Mouse (Mus musculus) hindbrain, embryonic 13.5 days (tissue): ENCODE measurements around the gene Adamtsl5. TPM values are rescaled to one million over a fixed set of nuclear protein-coding genes. Genes with fewer than 3 reads are reported as not detected.

ENCODE experiments used
- ATAC-seq: fragments of 200-750 bp; cut with Nextera tagmentation; 2 replicates; pipeline ENCODE4 v1.8.0; 2017; ENCODE audit warnings: moderate TSS enrichment; ENCODE audit not compliant: low FRiP score
- H3K27ac ChIP-seq: fragments of 300-500 bp; sonication (generic); 2 replicates; pipeline ENCODE4 v1.5.1; 2015; ENCODE audit warnings: inconsistent platforms, mild to moderate bottlenecking, moderate library complexity
- H3K27me3 ChIP-seq: fragments of 300-500 bp; sonication (generic); 2 replicates; pipeline ENCODE4 v1.6.1; 2015; ENCODE audit warnings: mild to moderate bottlenecking, inconsistent platforms
- H3K36me3 ChIP-seq: fragments of 300-500 bp; sonication (generic); 2 replicates; pipeline ENCODE4 v1.6.1; 2015; ENCODE audit warnings: mild to moderate bottlenecking, inconsistent platforms
- H3K4me1 ChIP-seq: fragments of 300-500 bp; sonication (generic); replicated peaks from 2 replicates; pipeline ENCODE4 v1.6.1; 2015; ENCODE audit warnings: inconsistent platforms
- H3K4me2 ChIP-seq: fragments of 300-500 bp; sonication (generic); 2 replicates; pipeline ENCODE4 v1.6.1; 2015; ENCODE audit warnings: inconsistent platforms, mild to moderate bottlenecking, moderate library complexity
- H3K4me3 ChIP-seq: fragments of 300-500 bp; sonication (generic); 2 replicates; pipeline ENCODE4 v1.5.1; 2015; ENCODE audit warnings: mild to moderate bottlenecking, inconsistent platforms
- H3K9ac ChIP-seq: fragments of 300-500 bp; sonication (generic); 2 replicates; pipeline ENCODE4 v1.6.1; 2015; ENCODE audit warnings: mild to moderate bottlenecking, inconsistent platforms
- H3K9me3 ChIP-seq: fragments of 300-500 bp; sonication (generic); 2 replicates; pipeline ENCODE4 v1.6.1; 2016; ENCODE audit warnings: inconsistent platforms
- WGBS: fragments of 180-500 bp; shearing (Covaris S2); methylation state at CpG from one replicate; pipeline ENCODE4 v1.1.7; 2015; 5-methylcytosine and 5-hydroxymethylcytosine counted together
- polyA plus RNA-seq: library from polyadenylated mRNA; unstranded; fragments of >200 nt; fragmentation: Nextera tagmentation; extraction: Ambion mirVana; gene quantifications from 2 replicates; pipeline ENCODE4 v1.2.1, GENCODE M21; 2015

Gene Adamtsl5
- polyA plus RNA-seq, 1 experiment from 2014 or later = 0.42 TPM

GRCm38 (mm10) chr10:80321670-80322581 lies 26.3 kb downstream of the Adamtsl5 start:
- ATAC-seq = no peak
- WGBS = 91% methylated on average over 21 of the region's 21 CpGs
- Histone ChIP-seq H3K9ac (no peak overlapping the region), H3K4me3 (no peak overlapping the region), H3K9me3 (no peaks in the 10 kb centered on the region), H3K4me1 (peaks cover 41% of the 10 kb centered on the region), H3K27ac (no peak overlapping the region), H3K4me2 (peak overlapping the region; percentile 79; the same call in 1 of the 2 replicates), H3K27me3 (peaks cover 31% of the 10 kb centered on the region), H3K36me3 (peaks cover 22% of the 10 kb centered on the region)

DNA sequence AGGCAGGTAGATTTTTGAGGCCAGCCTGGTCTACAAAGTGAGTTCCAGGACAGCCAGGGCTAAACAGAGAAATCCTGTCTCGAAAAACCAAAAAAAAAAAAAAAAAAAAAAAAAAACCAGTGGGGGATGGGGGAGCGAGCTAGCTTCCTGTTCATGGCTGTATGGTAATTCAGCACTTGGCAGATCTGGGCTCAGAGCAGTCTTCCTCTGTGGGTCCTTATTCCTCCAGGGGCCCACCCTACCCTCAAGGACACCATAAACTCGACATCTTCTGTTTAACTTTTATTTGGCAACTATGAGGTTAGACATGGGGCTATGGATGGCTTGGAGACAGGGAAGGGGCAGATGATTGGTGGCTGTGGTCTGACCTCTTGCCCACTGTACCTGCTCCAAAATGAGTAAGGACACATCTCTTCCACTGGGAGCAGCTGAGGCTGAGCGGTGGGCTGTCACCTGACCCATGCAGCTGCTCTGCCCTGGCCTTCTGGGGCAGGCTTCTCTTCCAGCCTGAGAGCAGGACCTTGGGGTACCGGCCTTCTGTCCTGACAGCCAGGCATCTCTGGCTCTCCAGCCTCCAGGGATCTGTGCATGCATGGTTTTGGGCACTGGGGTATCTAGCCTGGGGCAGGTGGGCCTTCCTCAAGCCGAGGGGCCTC lies 27.1 kb downstream of the Adamtsl5 start:
- H3K36me3 ChIP-seq = peaks cover 30% of the 10 kb centered on the region
- H3K27me3 ChIP-seq = peaks cover 31% of the 10 kb centered on the region
- no peak for ATAC-seq
- H3K4me2 ChIP-seq = no peak overlapping the region
- WGBS = 84% methylated on average over 6 of the region's 6 CpGs
- H3K4me1 ChIP-seq = peaks cover 49% of the 10 kb centered on the region
- H3K9ac ChIP-seq = no peak overlapping the region
- no peak overlapping the region for H3K4me3 ChIP-seq
- no peaks in the 10 kb centered on the region for H3K9me3 ChIP-seq
- no peak overlapping the region for H3K27ac ChIP-seq

- Histone ChIP-seq H3K9ac (peak within 1 kb of the TSS; percentile 83), H3K4me3 (peak within 1 kb of the TSS; percentile 71), H3K4me2 (peak within 1 kb of the TSS; percentile 98), H3K4me1 (peaks cover 57% of the 10 kb centered on the region), H3K27ac (peak within 1 kb of the TSS; percentile 68), H3K9me3 (no peaks in the 10 kb centered on the region), H3K36me3 (peaks cover 38% of the 10 kb centered on the region), H3K27me3 (peaks cover 25% of the 10 kb centered on the region)
- ATAC-seq = peak; percentile 33
- under 1% methylated on average over 34 of the region's 34 CpGs for WGBS
These were observed 27.9 kb downstream of the Adamtsl5 start, which contains the start of gene 2310011J03Rik for GRCm38 (mm10) chr10:80320340-80320760. Gene 2310011J03Rik (minus strand): TSS chr10:80320537.

DNA sequence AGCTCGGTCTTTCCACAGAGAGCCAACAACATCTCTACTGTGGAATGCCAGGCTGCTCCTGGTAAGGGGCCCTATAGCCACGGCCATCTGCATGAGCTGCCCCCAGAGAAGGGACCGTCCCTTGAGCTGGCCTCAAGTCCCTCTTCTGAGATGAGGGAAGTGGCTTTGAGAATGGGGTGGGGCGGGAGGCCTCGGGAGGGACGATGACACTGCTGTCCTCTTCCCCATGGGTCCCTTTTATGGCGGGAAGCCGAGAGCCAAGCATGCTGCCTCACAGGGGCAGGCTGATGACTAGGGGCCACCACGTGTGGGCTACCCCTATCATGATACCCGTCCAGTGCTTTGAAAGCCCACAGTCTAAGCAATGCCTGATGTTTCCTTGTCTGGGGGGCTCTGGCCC lies 31.2 kb downstream of the Adamtsl5 start:
- Histone ChIP-seq H3K27me3 (peaks cover 3% of the 10 kb centered on the region; the same call in 1 of the 2 replicates), H3K4me3 (no peak overlapping the region), H3K27ac (peak overlapping the region; percentile 15; the same call in 1 of the 2 replicates), H3K4me2 (no peak overlapping the region), H3K4me1 (peaks cover 74% of the 10 kb centered on the region), H3K9me3 (no peaks in the 10 kb centered on the region), H3K9ac (no peak overlapping the region), H3K36me3 (peaks cover 72% of the 10 kb centered on the region)
- no peak for ATAC-seq
- 53% methylated on average over 10 of the region's 10 CpGs for WGBS

GRCm38 (mm10) chr10:80316359-80316781 lies 31.8 kb downstream of the Adamtsl5 start:
- no peaks in the 10 kb centered on the region for H3K9me3 ChIP-seq
- WGBS = 36% methylated on average over 11 of the region's 11 CpGs
- peak overlapping the region; percentile 26; the same call in 1 of the 2 replicates for H3K9ac ChIP-seq
- no peak overlapping the region for H3K4me2 ChIP-seq
- no peak overlapping the region for H3K4me3 ChIP-seq
- peaks cover 78% of the 10 kb centered on the region for H3K36me3 ChIP-seq
- ATAC-seq = peak; percentile 6; the same call in 1 of the 2 replicates
- H3K27ac ChIP-seq = peak overlapping the region; percentile 45; the same call in 1 of the 2 replicates
- H3K27me3 ChIP-seq = peaks cover 3% of the 10 kb centered on the region; the same call in 1 of the 2 replicates
- H3K4me1 ChIP-seq = peaks cover 78% of the 10 kb centered on the region

DNA sequence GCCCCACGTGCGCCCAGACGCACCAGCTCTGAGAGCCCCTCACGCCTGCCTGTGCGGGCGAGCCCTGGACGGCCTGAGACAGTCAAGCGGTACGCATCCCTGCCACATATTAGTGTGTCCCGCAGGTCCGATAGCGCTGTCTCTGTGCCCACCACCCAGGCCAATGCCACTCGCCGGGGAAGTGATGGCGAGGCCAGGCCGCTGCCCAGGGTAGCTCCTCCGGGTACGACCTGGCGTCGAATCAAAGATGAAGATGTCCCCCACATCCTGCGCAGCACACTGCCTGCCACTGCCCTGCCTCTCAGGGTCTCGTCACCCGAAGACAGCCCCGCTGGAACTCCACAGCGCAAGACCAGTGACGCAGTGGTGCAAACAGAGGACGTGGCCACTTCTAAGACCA lies 32.9 kb downstream of the Adamtsl5 start:
- H3K27me3 ChIP-seq = peaks cover 3% of the 10 kb centered on the region; the same call in 1 of the 2 replicates
- peak overlapping the region; percentile 45; the same call in 1 of the 2 replicates for H3K27ac ChIP-seq
- 52% methylated on average over 27 of the region's 27 CpGs for WGBS
- peak overlapping the region; percentile 24; the same call in 1 of the 2 replicates for H3K9ac ChIP-seq
- H3K4me3 ChIP-seq = no peak overlapping the region
- peaks cover 78% of the 10 kb centered on the region for H3K4me1 ChIP-seq
- peaks cover 89% of the 10 kb centered on the region for H3K36me3 ChIP-seq
- H3K9me3 ChIP-seq = no peaks in the 10 kb centered on the region
- ATAC-seq = no peak
- no peak overlapping the region for H3K4me2 ChIP-seq

- H3K9ac ChIP-seq = peak overlapping the region; percentile 19
- WGBS = 63% methylated on average over 16 of the region's 16 CpGs
- peaks cover 73% of the 10 kb centered on the region for H3K4me1 ChIP-seq
These were observed 33.7 kb downstream of the Adamtsl5 start for GRCm38 (mm10) chr10:80314494-80315001.

DNA sequence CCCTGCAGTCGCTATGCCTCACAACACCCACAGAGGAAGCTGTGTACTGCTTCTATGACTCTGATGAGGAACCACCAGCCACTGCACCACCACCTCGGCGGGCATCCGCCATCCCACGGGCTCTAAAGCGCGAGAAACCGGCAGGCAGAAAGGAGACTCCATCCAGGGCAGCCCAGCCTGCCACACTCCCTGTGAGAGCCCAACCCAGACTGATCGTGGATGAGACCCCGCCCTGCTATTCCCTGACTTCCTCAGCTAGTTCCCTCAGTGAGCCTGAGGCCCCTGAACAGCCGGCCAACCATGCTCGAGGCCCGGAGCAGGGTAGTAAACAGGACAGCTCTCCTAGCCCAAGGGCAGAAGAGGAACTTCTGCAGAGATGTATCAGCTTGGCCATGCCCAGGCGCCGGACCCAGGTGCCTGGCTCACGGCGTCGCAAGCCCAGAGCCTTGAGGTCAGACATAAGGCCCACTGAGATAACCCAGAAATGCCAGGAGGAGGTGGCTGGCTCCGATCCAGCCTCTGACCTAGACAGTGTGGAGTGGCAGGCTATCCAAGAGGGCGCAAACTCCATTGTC lies 34.5 kb downstream of the Adamtsl5 start:
- Histone ChIP-seq H3K4me1 (peaks cover 65% of the 10 kb centered on the region), H3K4me2 (no peak overlapping the region), H3K4me3 (no peak overlapping the region), H3K36me3 (peaks cover 100% of the 10 kb centered on the region), H3K27ac (no peak overlapping the region), H3K27me3 (peaks cover 3% of the 10 kb centered on the region; the same call in 1 of the 2 replicates), H3K9ac (peak overlapping the region; percentile 19; the same call in 1 of the 2 replicates), H3K9me3 (no peaks in the 10 kb centered on the region)
- no peak for ATAC-seq
- 57% methylated on average over 20 of the region's 20 CpGs for WGBS

More at GRCm38 (mm10) chr10:80314494-80315001, 33.7 kb downstream of the Adamtsl5 start:
- H3K27me3 ChIP-seq = peaks cover 3% of the 10 kb centered on the region; the same call in 1 of the 2 replicates
- no peaks in the 10 kb centered on the region for H3K9me3 ChIP-seq
- no peak overlapping the region for H3K4me3 ChIP-seq
- peaks cover 96% of the 10 kb centered on the region for H3K36me3 ChIP-seq
- no peak overlapping the region for H3K27ac ChIP-seq
- no peak overlapping the region for H3K4me2 ChIP-seq
- no peak for ATAC-seq

DNA sequence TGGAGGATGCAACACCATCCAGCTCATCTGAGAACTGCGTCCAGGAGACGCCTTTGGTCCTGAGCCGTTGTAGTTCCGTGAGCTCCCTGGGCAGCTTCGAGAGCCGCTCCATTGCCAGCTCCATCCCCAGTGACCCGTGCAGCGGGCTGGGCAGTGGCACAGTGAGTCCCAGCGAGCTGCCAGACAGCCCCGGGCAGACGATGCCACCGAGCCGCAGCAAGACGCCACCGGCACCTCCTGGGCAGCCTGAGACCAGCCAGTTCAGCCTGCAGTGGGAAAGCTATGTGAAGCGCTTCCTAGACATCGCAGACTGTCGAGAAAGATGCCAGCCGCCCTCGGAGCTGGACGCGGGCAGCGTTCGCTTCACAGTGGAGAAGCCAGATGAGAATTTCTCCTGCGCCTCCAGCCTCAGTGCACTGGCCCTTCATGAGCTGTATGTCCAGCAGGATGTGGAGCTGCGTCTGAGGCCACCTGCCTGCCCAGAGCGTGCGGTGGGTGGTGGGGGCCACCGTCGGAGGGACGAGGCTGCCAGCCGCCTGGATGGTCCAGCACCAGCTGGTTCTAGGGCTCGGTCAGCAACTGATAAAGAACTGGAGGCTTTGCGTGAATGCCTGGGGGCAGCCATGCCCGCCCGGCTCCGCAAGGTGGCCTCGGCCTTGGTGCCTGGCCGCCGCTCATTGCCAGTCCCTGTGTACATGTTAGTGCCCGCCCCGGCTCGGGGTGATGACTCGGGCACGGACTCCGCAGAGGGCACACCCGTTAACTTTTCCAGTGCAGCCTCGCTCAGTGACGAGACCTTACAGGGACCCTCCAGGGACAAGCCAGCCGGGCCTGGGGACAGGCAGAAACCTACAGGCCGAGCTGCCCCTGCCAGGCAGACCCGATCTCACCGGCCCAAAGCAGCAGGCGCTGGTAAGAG lies 35.4 kb downstream of the Adamtsl5 start:
- 71% methylated on average over 54 of the region's 54 CpGs for WGBS
- Histone ChIP-seq H3K4me3 (0 out of 2 replicates have a peak overlapping the region, but pooled peaks have one; percentile 4), H3K36me3 (peaks cover 100% of the 10 kb centered on the region), H3K4me1 (peaks cover 61% of the 10 kb centered on the region), H3K27ac (no peak overlapping the region), H3K9ac (0 out of 2 replicates have a peak overlapping the region, but pooled peaks have one; percentile 5), H3K4me2 (no peak overlapping the region), H3K9me3 (no peaks in the 10 kb centered on the region), H3K27me3 (peaks cover 3% of the 10 kb centered on the region; the same call in 1 of the 2 replicates)
- peak; percentile 7; the same call in 1 of the 2 replicates for ATAC-seq

GRCm38 (mm10) chr10:80311560-80311959 lies 36.7 kb downstream of the Adamtsl5 start:
- peaks cover 3% of the 10 kb centered on the region; the same call in 1 of the 2 replicates for H3K27me3 ChIP-seq
- peaks cover 59% of the 10 kb centered on the region for H3K4me1 ChIP-seq
- H3K9me3 ChIP-seq = no peaks in the 10 kb centered on the region
- ATAC-seq = no peak
- no peak overlapping the region for H3K9ac ChIP-seq
- no peak overlapping the region for H3K4me3 ChIP-seq
- H3K36me3 ChIP-seq = peaks cover 100% of the 10 kb centered on the region
- 88% methylated on average over 16 of the region's 16 CpGs for WGBS
- H3K27ac ChIP-seq = no peak overlapping the region
- no peak overlapping the region for H3K4me2 ChIP-seq

GRCm38 (mm10) chr10:80304862-80305261 lies 43.4 kb downstream of the Adamtsl5 start:
- ATAC-seq = no peak
- H3K4me3 ChIP-seq = peak overlapping the region; percentile 15
- peak overlapping the region; percentile 46 for H3K4me2 ChIP-seq
- no peaks in the 10 kb centered on the region for H3K9me3 ChIP-seq
- H3K27me3 ChIP-seq = no peaks in the 10 kb centered on the region
- peaks cover 80% of the 10 kb centered on the region for H3K36me3 ChIP-seq
- peak overlapping the region; percentile 58 for H3K9ac ChIP-seq
- no peak overlapping the region for H3K27ac ChIP-seq
- H3K4me1 ChIP-seq = peaks cover 75% of the 10 kb centered on the region
- WGBS = 25% methylated on average over 25 of the region's 25 CpGs
